Mouse (Mus musculus) ES-E14 (cell line): Measurements from ENCODE around the gene Ccm2.

Experiments used
- CHD2 ChIP-seq: IDR thresholded peaks from 2 replicates; pipeline ENCODE4 v1.6.1; 2014; ENCODE audit warnings: mild to moderate bottlenecking, low read depth, low read length, inconsistent platforms
- HCFC1 ChIP-seq: IDR thresholded peaks from 2 replicates; pipeline ENCODE4 v1.6.1; 2012; ENCODE audit warnings: low read length, inconsistent platforms, borderline replicate concordance; ENCODE audit not compliant: insufficient read depth
- MAFK ChIP-seq: IDR thresholded peaks from 2 replicates; pipeline ENCODE4 v1.6.1; 2014; ENCODE audit warnings: mild to moderate bottlenecking, low read depth, low read length, inconsistent platforms; ENCODE audit not compliant: insufficient read depth
- ZC3H11A ChIP-seq: IDR thresholded peaks from 2 replicates; pipeline ENCODE4 v1.6.1; 2012; ENCODE audit warnings: low read depth, mild to moderate bottlenecking, inconsistent platforms, low read length, borderline replicate concordance
- ZNF384 ChIP-seq: IDR thresholded peaks from 2 replicates; pipeline ENCODE4 v1.6.1; 2012; ENCODE audit warnings: low read depth, low read length, inconsistent platforms

GRCm38 (mm10) chr11:6580065-6580750, 33.5 kb downstream of the Ccm2 start:
- TF ChIP-seq ZC3H11A: no peak
- TF ChIP-seq MAFK: no peak
- TF ChIP-seq CHD2: no peak
- no peak for TF ChIP-seq HCFC1
- TF ChIP-seq ZNF384: no peak
